Mouse (Mus musculus) MEL (cell line): Measurements from ENCODE around the gene Tex30. TPM values are rescaled to one million over a fixed set of nuclear protein-coding genes. Genes with fewer than 3 reads are reported as not detected.

Experiments
- DNase-seq: peaks from one replicate; pipeline ENCODE4 v3.0.0; 2011; ENCODE audit warnings: low read depth, low spot score
- H3K27ac ChIP-seq: 2 replicates; pipeline ENCODE4 v1.5.1; 2012; ENCODE audit warnings: low read depth, mild to moderate bottlenecking, control low read depth, low read length, moderate library complexity; ENCODE audit not compliant: control insufficient read depth
- H3K27me3 ChIP-seq, 2 experiments: fragments of 150-350 bp in 1 of 2; sonication (generic) in 1 of 2; 2 replicates each; pipeline ENCODE4 v1.6.1; 2012; ENCODE audit warnings: low read length in 2 of 2, mild to moderate bottlenecking in 2 of 2, improper control_type of control experiment in 1 of 2, moderate library complexity in 1 of 2; ENCODE audit not compliant: insufficient read depth in 2 of 2, control insufficient read depth in 1 of 2
- H3K36me3 ChIP-seq, 2 experiments: 2 replicates each; pipeline ENCODE4 v1.6.1; 2012 to 2014; ENCODE audit warnings: low read length in 2 of 2, improper control_type of control experiment in 1 of 2, inconsistent platforms in 1 of 2, mild to moderate bottlenecking in 1 of 2; ENCODE audit not compliant: insufficient read depth in 2 of 2, control insufficient read depth in 1 of 2
- H3K4me1 ChIP-seq, 2 experiments: fragments of 150-350 bp in 1 of 2; sonication (generic) in 1 of 2; 2 replicates each; pipeline ENCODE4 v1.6.1; 2012; ENCODE audit warnings: low read length in 2 of 2, improper control_type of control experiment in 1 of 2, mild to moderate bottlenecking in 1 of 2; ENCODE audit not compliant: insufficient read depth in 2 of 2, control insufficient read depth in 1 of 2
- H3K4me3 ChIP-seq, 2 experiments: fragments of 150-350 bp in 1 of 2; sonication (generic) in 1 of 2; 2 replicates each; pipeline ENCODE4 v1.5.1; 2012; ENCODE audit warnings: low read depth in 2 of 2, low read length in 2 of 2, mild to moderate bottlenecking in 2 of 2, moderate library complexity in 2 of 2, control low read depth in 1 of 2, improper control_type of control experiment in 1 of 2; ENCODE audit not compliant: control insufficient read depth in 1 of 2, insufficient read depth in 1 of 2
- H3K79me2 ChIP-seq: 2 replicates; pipeline ENCODE4 v1.6.1; 2012; ENCODE audit warnings: mild to moderate bottlenecking, low read length, moderate library complexity; ENCODE audit not compliant: control insufficient read depth, poor library complexity, insufficient read depth
- H3K9ac ChIP-seq: 2 replicates; pipeline ENCODE4 v1.6.1; 2012; ENCODE audit warnings: low read depth, mild to moderate bottlenecking, control low read depth, low read length, moderate library complexity; ENCODE audit not compliant: control insufficient read depth, poor library complexity, severe bottlenecking
- H3K9me3 ChIP-seq: fragments of 150-350 bp; sonication (generic); replicated peaks from 2 replicates; pipeline ENCODE4 v1.6.1; 2012; ENCODE audit warnings: mild to moderate bottlenecking, low read length, improper control_type of control experiment, moderate library complexity; ENCODE audit not compliant: insufficient read depth
- CHD1 ChIP-seq: IDR thresholded peaks from 2 replicates; pipeline ENCODE4 v1.6.1; 2012; ENCODE audit warnings: low read depth, mild to moderate bottlenecking, inconsistent platforms, low read length, improper control_type of control experiment
- CTCF ChIP-seq, 3 experiments: IDR thresholded peaks in 2 of 3; conservative IDR thresholded peaks in 1 of 3; 2 replicates each; pipeline ENCODE4 v1.5.1; 2011 to 2012; ENCODE audit warnings: low read length in 3 of 3, low read depth in 2 of 3, mild to moderate bottlenecking in 2 of 3, improper control_type of control experiment in 1 of 3, inconsistent platforms in 1 of 3, mixed read lengths in 1 of 3, moderate library complexity in 1 of 3; ENCODE audit not compliant: control insufficient read depth in 1 of 3, insufficient read depth in 1 of 3, poor library complexity in 1 of 3, severe bottlenecking in 1 of 3
- E2F4 ChIP-seq: IDR thresholded peaks from 2 replicates; pipeline ENCODE4 v1.6.1; 2011; ENCODE audit warnings: low read depth, low read length, improper control_type of control experiment, borderline replicate concordance
- ELF1 ChIP-seq: IDR thresholded peaks from 2 replicates; pipeline ENCODE4 v1.6.1; 2014; ENCODE audit warnings: low read depth, mild to moderate bottlenecking, inconsistent platforms, low read length, improper control_type of control experiment, moderate library complexity
- ETS1 ChIP-seq: IDR thresholded peaks from 2 replicates; pipeline ENCODE4 v1.6.1; 2012; ENCODE audit warnings: low read depth, mild to moderate bottlenecking, inconsistent platforms, low read length, improper control_type of control experiment, moderate library complexity
- GATA1 ChIP-seq: IDR thresholded peaks from 2 replicates; pipeline ENCODE4 v1.6.1; 2011; ENCODE audit warnings: low read depth, low read length, improper control_type of control experiment
- KAT2A ChIP-seq: conservative IDR thresholded peaks from 2 replicates; pipeline ENCODE4 v1.6.1; 2012; ENCODE audit warnings: low read depth, low read length, improper control_type of control experiment, inconsistent platforms
- MAFK ChIP-seq: IDR thresholded peaks from 2 replicates; pipeline ENCODE4 v1.6.1; 2011; ENCODE audit warnings: low read depth, mild to moderate bottlenecking, low read length, improper control_type of control experiment, borderline replicate concordance
- MAX ChIP-seq: IDR thresholded peaks from 2 replicates; pipeline ENCODE4 v1.6.1; 2011; ENCODE audit warnings: low read length, improper control_type of control experiment
- MAZ ChIP-seq: IDR thresholded peaks from 2 replicates; pipeline ENCODE4 v1.6.1; 2012; ENCODE audit warnings: low read depth, mild to moderate bottlenecking, inconsistent platforms, low read length, improper control_type of control experiment
- MEF2A ChIP-seq: IDR thresholded peaks from 2 replicates; pipeline ENCODE4 v1.6.1; 2014; ENCODE audit warnings: low read depth, mild to moderate bottlenecking, inconsistent platforms, low read length, improper control_type of control experiment; ENCODE audit not compliant: poor library complexity, insufficient replicate concordance, severe bottlenecking; ENCODE audit errors: extremely low read depth
- MXI1 ChIP-seq: IDR thresholded peaks from 2 replicates; pipeline ENCODE4 v1.6.1; 2011; ENCODE audit warnings: mild to moderate bottlenecking, low read depth, low read length, improper control_type of control experiment
- MYB ChIP-seq: IDR thresholded peaks from 2 replicates; pipeline ENCODE4 v1.6.1; 2011; ENCODE audit warnings: mild to moderate bottlenecking, low read depth, low read length, improper control_type of control experiment
- MYC ChIP-seq: IDR thresholded peaks from 2 replicates; pipeline ENCODE4 v1.6.1; 2011; ENCODE audit warnings: low read depth, mild to moderate bottlenecking, low read length, improper control_type of control experiment, moderate library complexity
- NELFE ChIP-seq: IDR thresholded peaks from 2 replicates; pipeline ENCODE4 v1.6.1; 2011; ENCODE audit warnings: low read depth, low read length, improper control_type of control experiment
- NRF1 ChIP-seq: IDR thresholded peaks from 2 replicates; pipeline ENCODE4 v1.6.1; 2014; ENCODE audit warnings: low read depth, mild to moderate bottlenecking, inconsistent platforms, low read length, improper control_type of control experiment, moderate library complexity; ENCODE audit not compliant: poor library complexity, insufficient read depth, severe bottlenecking
- POLR2AphosphoS2 ChIP-seq: IDR thresholded peaks from 2 replicates; pipeline ENCODE4 v1.6.1; 2011; ENCODE audit warnings: low read length, improper control_type of control experiment
- POLR2AphosphoS5 ChIP-seq: IDR thresholded peaks from 2 replicates; pipeline ENCODE4 v1.6.1; 2012; ENCODE audit warnings: low read depth, borderline replicate concordance, mild to moderate bottlenecking, inconsistent platforms, low read length, moderate library complexity, mixed read lengths
- RCOR1 ChIP-seq: IDR thresholded peaks from 2 replicates; pipeline ENCODE4 v1.6.1; 2012; ENCODE audit warnings: low read depth, mild to moderate bottlenecking, inconsistent platforms, low read length, improper control_type of control experiment
- SMC3 ChIP-seq: IDR thresholded peaks from 2 replicates; pipeline ENCODE4 v1.6.1; 2011; ENCODE audit warnings: low read depth, low read length, improper control_type of control experiment
- TAL1 ChIP-seq: IDR thresholded peaks from 2 replicates; pipeline ENCODE4 v1.6.1; 2012; ENCODE audit warnings: mild to moderate bottlenecking, inconsistent platforms, low read length, moderate library complexity, mixed read lengths
- TCF12 ChIP-seq: IDR thresholded peaks from 2 replicates; pipeline ENCODE4 v1.6.1; 2014; ENCODE audit warnings: low read depth, mild to moderate bottlenecking, inconsistent platforms, low read length, improper control_type of control experiment, moderate library complexity
- USF1 ChIP-seq: IDR thresholded peaks from 2 replicates; pipeline ENCODE4 v1.6.1; 2014; ENCODE audit warnings: low read depth, mild to moderate bottlenecking, inconsistent platforms, low read length, improper control_type of control experiment, moderate library complexity
- USF2 ChIP-seq, 2 experiments: IDR thresholded peaks; 2 replicates each; pipeline ENCODE4 v1.6.1; 2011 to 2012; ENCODE audit warnings: improper control_type of control experiment in 2 of 2, low read length in 2 of 2, borderline replicate concordance in 1 of 2, inconsistent platforms in 1 of 2, low read depth in 1 of 2, mild to moderate bottlenecking in 1 of 2; ENCODE audit not compliant: insufficient read depth in 1 of 2
- ZC3H11A ChIP-seq: IDR thresholded peaks from 2 replicates; pipeline ENCODE4 v1.6.1; 2012; ENCODE audit warnings: low read depth, mild to moderate bottlenecking, inconsistent platforms, low read length, improper control_type of control experiment
- ZKSCAN1 ChIP-seq: IDR thresholded peaks from 2 replicates; pipeline ENCODE4 v1.6.1; 2012; ENCODE audit warnings: low read depth, mild to moderate bottlenecking, inconsistent platforms, low read length, improper control_type of control experiment, moderate library complexity
- ZMIZ1 ChIP-seq: IDR thresholded peaks from 2 replicates; pipeline ENCODE4 v1.6.1; 2012; ENCODE audit warnings: low read depth, mild to moderate bottlenecking, inconsistent platforms, low read length, improper control_type of control experiment, moderate library complexity
- ZNF384 ChIP-seq: IDR thresholded peaks from 2 replicates; pipeline ENCODE4 v1.6.1; 2012; ENCODE audit warnings: low read depth, mild to moderate bottlenecking, inconsistent platforms, low read length, improper control_type of control experiment
- polyA plus RNA-seq, 2 experiments: library from polyadenylated mRNA; stranded (reverse) in 1 of 2; unstranded in 1 of 2; fragments of >175 nt in 1 of 2; fragments of >200 nt in 1 of 2; gene quantifications; 2 replicates each; pipeline versions ENCODE4 v1.2.1 to v1.2.4; 2012; ENCODE audit warnings: low replicate concordance in 2 of 2, low read depth in 1 of 2; ENCODE audit not compliant: insufficient read length in 2 of 2, insufficient read depth in 1 of 2, missing spikeins in 1 of 2
- total RNA-seq: library from RNA; depleted of rRNA; stranded (reverse); fragments of 300-350 nt; gene quantifications from 2 replicates; pipeline ENCODE4 v1.2.3, GENCODE M21; 2012

Tex30 gene
- total and polyA plus RNA-seq, 3 experiments, result 88.2 to 115 TPM; not detected in 1

- TF ChIP-seq MYC (no peak), E2F4 (no peak), USF1 (no peak), MEF2A (no peak), TAL1 (no peak), RCOR1 (no peak), NELFE (no peak), MYB (no peak), GATA1 (no peak), MAX (no peak), SMC3 (peak; percentile 25), CHD1 (no peak), KAT2A (no peak), MXI1 (0 out of 2 replicates have a peak, but pooled peaks have one; percentile 19), CTCF (IDR thresholded peaks at IDR 0.05 in 2 of 3, conservative IDR thresholded peaks at IDR 0.05 in 1 of 3; ENCODE audit: control insufficient read depth in 1 of 3, insufficient read depth in 1 of 3, low read depth in 2 of 3, low read length in 3 of 3, poor library complexity in 1 of 3, severe bottlenecking in 1 of 3) (peak in 2 of 3 experiments; percentile 40 to 48; a peak in 3 of 6 replicates), USF2 (IDR thresholded peaks at IDR 0.05; ENCODE audit: borderline replicate concordance in 1 of 2, insufficient read depth in 1 of 2, low read depth in 1 of 2, low read length in 2 of 2) (no peak), TCF12 (no peak)
Observed at GRCm38 (mm10) chr1:44148706-44149105, 46.5 kb upstream of the Tex30 start.

GRCm38 (mm10) chr1:44147563-44148381 is 45.5 kb upstream of the Tex30 start, which contains the start of gene Ercc5:
Gene Ercc5 (plus strand): TSS chr1:44147744.
- peak; percentile 95 for DNase-seq
- Histone ChIP-seq H3K9me3 (no peaks in the 10 kb centered on the region), H3K4me3 (peak within 1 kb of the TSS; percentile 74 to 98), H3K79me2 (peaks cover 2% of the 10 kb centered on the region; the same call in 1 of the 2 replicates), H3K4me1 (peaks cover 2 to 5% of the 10 kb centered on the region in 2 experiments; a peak in 3 of 4 replicates), H3K27ac (peak within 1 kb of the TSS; percentile 70), H3K27me3 (no peaks in the 10 kb centered on the region), H3K9ac (peak within 1 kb of the TSS; percentile 91), H3K36me3 (peaks cover 0 to 10% of the 10 kb centered on the region in 2 experiments; a peak in 2 of 4 replicates)
- TF ChIP-seq POLR2AphosphoS2, result peak; percentile 90
- 0 out of 2 replicates have a peak, but pooled peaks have one; percentile 43 for TF ChIP-seq POLR2AphosphoS5
- no peak for TF ChIP-seq ZKSCAN1
- TF ChIP-seq ELF1, result peak; percentile 64
- TF ChIP-seq ZNF384, result no peak
- no peak for TF ChIP-seq MAX
- no peak for TF ChIP-seq CHD1
- no peak for TF ChIP-seq NRF1
- no peak; the same call in 1 of the 2 replicates for TF ChIP-seq MAZ
- TF ChIP-seq E2F4, result peak; percentile 60; the same call in 1 of the 2 replicates
- TF ChIP-seq MEF2A, result no peak
- no peak for TF ChIP-seq ZC3H11A
- no peak for TF ChIP-seq ETS1
- TF ChIP-seq ZMIZ1, result no peak; the same call in 1 of the 2 replicates
- TF ChIP-seq MAFK, result no peak
- TF ChIP-seq MXI1, result peak; percentile 63

More at GRCm38 (mm10) chr1:44148706-44149105, 46.5 kb upstream of the Tex30 start:
- Histone ChIP-seq H3K27ac (no peak overlapping the region), H3K9ac (peak overlapping the region; percentile 91), H3K27me3 (no peaks in the 10 kb centered on the region), H3K4me3 (peak overlapping the region; percentile 74 to 98), H3K36me3 (peaks cover 0 to 10% of the 10 kb centered on the region in 2 experiments; a peak in 2 of 4 replicates), H3K79me2 (peaks cover 2% of the 10 kb centered on the region; the same call in 1 of the 2 replicates), H3K4me1 (peaks cover 2 to 5% of the 10 kb centered on the region in 2 experiments; a peak in 3 of 4 replicates), H3K9me3 (no peaks in the 10 kb centered on the region)
- DNase-seq, result peak; percentile 60
